Mouse (Mus musculus): ENCODE measurements around the gene Zic4.

DNA sequence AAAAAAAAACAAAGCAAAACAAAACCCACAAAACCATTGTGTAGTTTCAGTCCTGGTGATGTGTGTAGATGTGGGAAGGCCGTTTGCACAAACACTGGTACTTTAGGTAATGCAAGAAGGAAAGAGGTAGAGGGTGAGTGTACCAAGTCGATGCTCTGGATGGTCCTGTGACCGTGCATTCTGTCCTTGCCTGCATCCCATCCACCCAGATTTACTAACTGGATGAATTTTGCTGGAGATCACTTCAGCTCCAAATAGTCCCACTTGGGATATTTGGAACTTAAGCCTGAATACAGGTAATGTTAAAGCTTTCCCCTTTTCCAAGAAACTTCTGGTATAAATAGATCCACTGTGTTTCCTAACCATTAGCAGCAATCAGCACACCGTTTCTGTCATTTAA lies 26.0 kb downstream of the Zic4 start:
- no peak for TF ChIP-seq CTCF (IDR thresholded peaks at IDR 0.05; ENCODE audit: borderline replicate concordance, insufficient read depth, low read depth, low read length)
- no peak for TF ChIP-seq POLR2A (IDR thresholded peaks at IDR 0.05; ENCODE audit: borderline replicate concordance, insufficient read depth, low read length)
